Mouse (Mus musculus): ENCODE data around the gene Bag5. TPM values are rescaled to one million over a fixed set of nuclear protein-coding genes. Genes with fewer than 3 reads are reported as not detected.
"Not testable (repeated sequence)": the region's sequence is repeated elsewhere in the genome, so short reads cannot be mapped to it uniquely, and the experiment has no call there.

The Bag5 gene
- polyA plus RNA-seq, 1 experiment = not detected

DNA sequence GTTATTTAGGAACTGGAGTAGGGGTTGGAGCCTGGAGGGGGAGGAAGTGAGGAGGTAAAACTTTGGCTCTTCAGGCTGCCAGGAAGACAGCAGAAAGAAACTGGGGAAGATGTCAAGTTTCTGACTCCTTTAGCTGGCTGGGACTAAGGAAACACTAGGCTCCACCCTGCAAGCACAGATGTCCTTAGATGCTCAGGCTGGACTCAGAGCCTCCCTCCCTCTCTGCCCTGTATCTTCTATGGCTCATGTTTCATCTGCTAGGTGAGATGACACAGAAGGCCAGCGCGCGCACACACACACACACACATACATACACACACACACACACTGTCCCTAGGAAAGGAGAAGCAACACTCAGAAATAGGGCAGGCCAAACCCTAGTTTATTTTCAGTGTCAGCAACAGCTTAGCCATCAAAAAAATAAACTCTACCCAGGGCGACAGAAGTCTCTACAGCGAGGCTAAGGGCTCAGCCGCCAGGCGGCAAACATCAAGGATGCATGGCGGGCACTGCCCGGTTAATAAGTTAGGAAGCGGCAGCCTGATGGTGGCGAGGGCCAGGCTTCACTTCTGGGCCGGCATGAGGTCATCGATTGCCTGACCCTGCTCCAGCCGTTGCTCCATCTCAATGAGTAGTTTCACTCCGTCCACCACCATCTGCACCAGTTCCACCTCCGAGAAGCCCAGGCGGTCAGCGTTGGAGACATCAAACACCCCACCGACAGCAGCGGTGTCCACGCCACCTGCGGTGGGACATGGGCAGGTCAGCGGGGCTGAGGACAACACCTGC, 43.9 kb downstream of the Bag5 start:
- peak overlapping the region; percentile 97 for H3K27ac ChIP-seq (ENCODE audit: insufficient read depth, low read depth, low read length)
- TF ChIP-seq CTCF (IDR thresholded peaks at IDR 0.05; ENCODE audit: insufficient read depth, low read depth, low read length) (no peak), POLR2A (IDR thresholded peaks at IDR 0.05; ENCODE audit: insufficient read depth, low read depth, low read length) (no peak)
- peak overlapping the region; percentile 80 for H3K4me3 ChIP-seq (ENCODE audit: insufficient read depth, low read depth, low read length)
- peaks cover 27% of the 10 kb centered on the region for H3K4me1 ChIP-seq (ENCODE audit: control insufficient read depth, insufficient read depth, low read length)
- 11% methylated on average over 23 of the region's 23 CpGs for WGBS

DNA sequence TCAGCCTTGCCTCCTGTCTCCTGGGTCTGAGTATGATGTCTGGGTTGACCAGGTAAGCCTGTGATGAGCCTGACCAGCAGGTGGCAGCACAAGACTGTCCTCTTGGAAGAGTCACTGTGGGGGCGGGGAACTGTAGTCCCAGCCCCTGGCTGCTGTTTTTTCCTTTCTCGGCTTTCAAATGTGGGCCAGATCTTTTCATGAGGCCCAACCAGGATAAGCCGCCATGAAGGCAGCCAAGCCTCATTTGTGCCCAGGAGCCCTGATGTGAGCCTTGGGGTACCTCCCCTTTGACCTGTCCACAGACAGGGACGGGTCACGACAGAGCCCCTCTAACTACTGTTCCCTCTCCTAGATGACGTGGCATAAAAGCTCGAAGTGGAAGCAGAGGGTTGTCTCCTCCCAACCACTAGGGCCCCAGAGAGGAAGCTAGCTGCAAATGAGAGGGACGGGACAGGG, 44.6 kb downstream of the Bag5 start:
- TF ChIP-seq CTCF (IDR thresholded peaks at IDR 0.05; ENCODE audit: insufficient read depth, low read depth, low read length) = peak; percentile 78
- peak; percentile 58 for TF ChIP-seq POLR2A (IDR thresholded peaks at IDR 0.05; ENCODE audit: insufficient read depth, low read depth, low read length)
- Histone ChIP-seq H3K4me3 (ENCODE audit: insufficient read depth, low read depth, low read length) (peak overlapping the region; percentile 80; the same call in 1 of the 2 replicates), H3K4me1 (ENCODE audit: control insufficient read depth, insufficient read depth, low read length) (peaks cover 33% of the 10 kb centered on the region), H3K27ac (ENCODE audit: insufficient read depth, low read depth, low read length) (peak overlapping the region; percentile 69)
- WGBS = under 1% methylated on average over 8 of the region's 8 CpGs

DNA sequence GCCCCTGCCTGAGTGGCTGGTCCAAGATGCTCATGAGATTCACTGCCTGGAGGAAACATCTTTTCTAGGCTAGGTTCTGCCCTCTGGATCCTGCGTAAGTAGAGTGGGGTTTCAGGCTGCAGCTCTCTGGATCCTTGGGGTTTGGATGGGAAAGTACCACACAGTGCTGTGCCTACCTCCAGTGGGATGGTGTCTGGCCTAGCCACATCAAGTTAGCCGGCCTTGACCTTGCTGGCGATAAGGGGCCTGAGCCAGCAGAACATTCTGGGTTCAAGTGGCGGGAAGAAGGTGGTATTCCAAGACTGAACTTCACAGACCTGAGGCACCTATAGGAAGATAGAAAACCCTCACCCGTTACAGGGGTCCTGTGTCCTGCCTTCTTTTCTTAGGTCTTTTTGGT, 45.6 kb downstream of the Bag5 start:
- WGBS = 81% methylated on average over 5 of the region's 5 CpGs
- Histone ChIP-seq H3K4me3 (ENCODE audit: insufficient read depth, low read depth, low read length) (no peak overlapping the region), H3K27ac (ENCODE audit: insufficient read depth, low read depth, low read length) (peak overlapping the region; percentile 3; the same call in 1 of the 2 replicates), H3K4me1 (ENCODE audit: control insufficient read depth, insufficient read depth, low read length) (peaks cover 27% of the 10 kb centered on the region)
- TF ChIP-seq POLR2A (IDR thresholded peaks at IDR 0.05; ENCODE audit: insufficient read depth, low read depth, low read length) = no peak
- TF ChIP-seq CTCF (IDR thresholded peaks at IDR 0.05; ENCODE audit: insufficient read depth, low read depth, low read length) = no peak

DNA sequence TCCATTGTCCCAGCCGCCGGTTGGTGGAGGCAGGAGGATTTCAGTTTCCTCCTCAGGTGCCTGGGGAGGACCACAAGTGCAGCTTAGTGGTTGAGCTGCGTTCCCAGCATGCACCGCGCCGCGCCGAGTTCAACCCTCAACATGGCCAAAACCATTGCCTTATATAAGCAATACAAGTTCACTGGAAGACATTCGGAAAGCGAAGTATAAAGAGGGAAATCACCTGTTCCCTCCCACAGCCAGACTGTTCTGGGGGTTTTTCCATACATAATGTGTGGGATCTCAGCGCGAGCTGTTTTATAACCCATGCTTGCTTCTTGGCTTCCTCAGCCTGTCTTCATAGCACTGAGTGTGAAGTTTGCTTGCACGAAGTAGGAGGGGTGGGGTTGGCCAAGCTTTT, 46.7 kb downstream of the Bag5 start:
- TF ChIP-seq POLR2A (IDR thresholded peaks at IDR 0.05; ENCODE audit: insufficient read depth, low read depth, low read length) = no peak
- no peak for TF ChIP-seq CTCF (IDR thresholded peaks at IDR 0.05; ENCODE audit: insufficient read depth, low read depth, low read length)
- 54% methylated on average over 13 of the region's 13 CpGs for WGBS
- H3K27ac ChIP-seq (ENCODE audit: insufficient read depth, low read depth, low read length) = no peak overlapping the region; the same call in 1 of the 2 replicates

DNA sequence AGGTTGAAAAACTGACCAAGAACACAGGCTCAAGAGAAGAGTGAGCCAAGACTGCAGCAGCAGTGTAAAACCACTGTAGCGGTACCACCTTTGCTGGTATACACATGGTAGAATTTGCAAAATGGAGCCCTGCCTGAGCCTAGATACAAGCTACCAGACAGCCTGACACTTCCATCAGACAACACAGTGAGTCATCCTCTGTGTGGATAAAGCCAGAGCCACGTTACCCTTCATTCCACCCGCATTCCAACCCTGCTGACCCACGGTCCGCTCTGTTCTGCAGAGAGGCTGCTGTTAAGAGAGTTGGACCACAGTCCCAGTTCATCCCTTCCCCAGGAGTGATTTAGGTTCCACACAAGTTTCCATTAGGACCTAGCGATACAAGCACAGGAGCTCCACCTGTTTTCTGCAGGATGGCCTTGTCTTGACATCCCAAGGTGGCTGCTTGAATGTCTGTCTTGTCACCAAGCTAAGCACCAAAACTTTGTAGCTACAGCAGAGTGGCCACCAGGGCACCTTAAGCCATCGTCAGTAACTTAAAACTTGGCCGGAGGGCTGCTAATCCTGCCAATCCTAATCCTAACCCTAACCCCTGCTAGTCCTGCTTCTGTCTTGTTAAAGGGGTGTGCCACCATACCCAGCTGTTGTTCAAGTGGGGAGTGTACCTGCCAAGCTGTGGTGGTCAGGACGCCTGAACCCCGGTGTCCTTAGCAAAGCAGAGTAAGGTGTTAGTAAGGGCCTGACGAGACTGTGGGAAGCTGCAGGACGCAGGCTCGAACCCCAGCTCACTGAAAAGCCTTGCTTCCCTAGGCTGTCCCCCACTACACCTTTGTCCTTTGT, 47.8 kb downstream of the Bag5 start:
- peak overlapping the region; percentile 14 for H3K27ac ChIP-seq (ENCODE audit: insufficient read depth, low read depth, low read length)
- TF ChIP-seq POLR2A (IDR thresholded peaks at IDR 0.05; ENCODE audit: insufficient read depth, low read depth, low read length) (no peak), CTCF (IDR thresholded peaks at IDR 0.05; ENCODE audit: insufficient read depth, low read depth, low read length) (no peak)
- H3K4me1 ChIP-seq (ENCODE audit: control insufficient read depth, insufficient read depth, low read length) = peaks cover 26% of the 10 kb centered on the region
- WGBS = 74% methylated on average over 13 of the region's 13 CpGs
- no peak overlapping the region for H3K4me3 ChIP-seq (ENCODE audit: insufficient read depth, low read depth, low read length)

More for the DNA sequence above, 46.7 kb downstream of the Bag5 start:
- Histone ChIP-seq H3K4me1 (ENCODE audit: control insufficient read depth, insufficient read depth, low read length) (peaks cover 26% of the 10 kb centered on the region), H3K4me3 (ENCODE audit: insufficient read depth, low read depth, low read length) (no peak overlapping the region)

DNA sequence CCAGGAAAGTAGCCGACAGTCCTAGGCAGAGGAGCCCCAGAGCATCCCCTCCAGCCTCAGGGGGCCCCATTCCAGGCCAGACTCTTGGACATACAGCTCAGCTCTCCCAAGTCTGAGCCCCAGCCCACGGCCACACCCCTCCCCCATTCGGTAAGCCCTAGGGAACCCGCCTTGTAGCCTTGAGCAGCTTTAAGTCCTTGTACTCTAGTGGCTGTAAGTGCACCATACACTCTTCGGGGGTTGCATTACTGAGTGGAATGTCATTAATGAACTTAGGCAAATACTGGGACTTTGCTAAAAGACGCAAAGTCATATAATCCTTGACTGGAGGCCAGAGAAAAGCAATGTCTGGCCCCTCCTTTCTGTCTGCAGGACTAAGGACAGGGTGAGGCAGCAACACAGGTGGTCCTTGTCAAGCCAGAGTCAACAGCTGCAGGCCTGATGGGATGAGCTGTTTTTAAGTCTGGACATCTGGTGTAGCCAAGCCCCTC, 48.9 kb downstream of the Bag5 start:
- Histone ChIP-seq H3K4me1 (ENCODE audit: control insufficient read depth, insufficient read depth, low read length) (peaks cover 26% of the 10 kb centered on the region), H3K27ac (ENCODE audit: insufficient read depth, low read depth, low read length) (no peak overlapping the region), H3K4me3 (ENCODE audit: insufficient read depth, low read depth, low read length) (no peak overlapping the region)
- TF ChIP-seq POLR2A (IDR thresholded peaks at IDR 0.05; ENCODE audit: insufficient read depth, low read depth, low read length) (no peak), CTCF (IDR thresholded peaks at IDR 0.05; ENCODE audit: insufficient read depth, low read depth, low read length) (no peak)
- WGBS = 59% methylated on average over 6 of the region's 6 CpGs

DNA sequence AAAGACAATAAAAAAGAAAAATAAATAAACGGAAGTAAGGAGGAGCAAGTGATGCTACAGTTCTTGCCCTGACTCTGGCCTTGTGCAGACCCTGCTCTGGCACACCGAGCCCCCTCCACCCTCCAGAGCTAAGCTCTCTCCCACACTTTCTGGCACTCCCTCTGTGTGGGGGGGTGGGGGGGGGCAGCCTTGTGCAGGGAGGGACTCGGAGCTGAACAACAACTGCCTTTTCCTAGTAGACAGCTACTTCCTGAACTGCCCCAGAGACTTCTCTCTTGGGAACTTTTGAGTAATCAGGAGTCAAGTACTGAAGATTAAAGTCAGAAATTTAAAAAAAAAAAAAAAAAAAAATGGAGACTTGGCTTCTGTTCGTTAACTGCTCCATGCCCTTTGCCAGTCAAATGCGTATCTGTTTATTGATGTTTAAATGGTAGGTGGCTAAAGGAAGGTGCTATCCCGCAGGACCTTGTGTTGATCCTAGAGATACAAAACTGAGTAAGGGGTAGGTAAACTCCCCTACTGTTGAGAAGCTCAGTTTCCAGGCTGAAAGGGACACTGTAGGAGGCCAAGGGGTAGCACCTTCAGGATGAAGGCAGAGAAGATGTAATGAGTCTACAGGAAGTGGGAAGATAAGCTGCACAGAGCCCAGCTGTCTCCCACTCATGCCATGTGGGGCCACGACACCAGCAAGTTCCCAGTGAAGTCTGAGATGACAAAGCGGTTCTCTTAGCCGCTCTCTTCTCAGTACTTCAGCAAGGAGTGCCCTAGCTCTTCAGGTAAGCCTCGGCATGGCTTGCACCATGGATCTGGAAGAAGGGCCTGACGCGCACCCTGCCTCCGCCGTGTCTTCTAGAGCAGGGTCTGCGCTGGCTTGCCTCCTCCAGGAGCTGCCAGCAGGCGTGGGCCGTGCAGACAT, 49.6 kb downstream of the Bag5 start:
- H3K27ac ChIP-seq (ENCODE audit: insufficient read depth, low read depth, low read length) = no peak overlapping the region
- 65% methylated on average over 17 of the region's 17 CpGs for WGBS
- peaks cover 24% of the 10 kb centered on the region for H3K4me1 ChIP-seq (ENCODE audit: control insufficient read depth, insufficient read depth, low read length)
- no peak for TF ChIP-seq CTCF (IDR thresholded peaks at IDR 0.05; ENCODE audit: insufficient read depth, low read depth, low read length)
- no peak for TF ChIP-seq POLR2A (IDR thresholded peaks at IDR 0.05; ENCODE audit: insufficient read depth, low read depth, low read length)
- H3K4me3 ChIP-seq (ENCODE audit: insufficient read depth, low read depth, low read length) = no peak overlapping the region

DNA sequence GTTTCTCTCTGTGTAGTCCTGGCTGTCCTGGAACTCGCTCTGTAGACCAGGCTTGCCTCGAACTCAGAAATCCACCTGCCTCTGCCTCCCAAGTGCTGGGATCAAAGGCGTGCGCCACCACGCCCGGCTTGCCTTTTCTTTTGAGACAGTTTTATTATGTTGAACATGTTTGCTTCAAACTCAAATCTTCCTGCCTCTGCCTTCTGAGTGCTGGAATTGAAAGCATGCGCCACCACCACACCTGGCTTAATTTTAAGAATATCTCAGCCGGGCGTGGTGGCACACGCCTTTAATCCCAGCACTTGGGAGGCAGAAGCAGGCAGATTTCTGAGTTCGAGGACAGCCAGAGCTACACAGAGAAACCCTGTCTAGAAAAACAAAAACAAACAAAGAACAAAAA, 51.5 kb downstream of the Bag5 start:
- H3K4me1 ChIP-seq (ENCODE audit: control insufficient read depth, insufficient read depth, low read length) = peaks cover 17% of the 10 kb centered on the region
- not testable (repeated sequence) for H3K4me3 ChIP-seq (ENCODE audit: insufficient read depth, low read depth, low read length); H3K27ac ChIP-seq (ENCODE audit: insufficient read depth, low read depth, low read length)
- 98% methylated on average over 11 of the region's 11 CpGs for WGBS
